Mouse (Mus musculus): ENCODE measurements around the gene Rexo1.

The Rexo1 gene

DNA sequence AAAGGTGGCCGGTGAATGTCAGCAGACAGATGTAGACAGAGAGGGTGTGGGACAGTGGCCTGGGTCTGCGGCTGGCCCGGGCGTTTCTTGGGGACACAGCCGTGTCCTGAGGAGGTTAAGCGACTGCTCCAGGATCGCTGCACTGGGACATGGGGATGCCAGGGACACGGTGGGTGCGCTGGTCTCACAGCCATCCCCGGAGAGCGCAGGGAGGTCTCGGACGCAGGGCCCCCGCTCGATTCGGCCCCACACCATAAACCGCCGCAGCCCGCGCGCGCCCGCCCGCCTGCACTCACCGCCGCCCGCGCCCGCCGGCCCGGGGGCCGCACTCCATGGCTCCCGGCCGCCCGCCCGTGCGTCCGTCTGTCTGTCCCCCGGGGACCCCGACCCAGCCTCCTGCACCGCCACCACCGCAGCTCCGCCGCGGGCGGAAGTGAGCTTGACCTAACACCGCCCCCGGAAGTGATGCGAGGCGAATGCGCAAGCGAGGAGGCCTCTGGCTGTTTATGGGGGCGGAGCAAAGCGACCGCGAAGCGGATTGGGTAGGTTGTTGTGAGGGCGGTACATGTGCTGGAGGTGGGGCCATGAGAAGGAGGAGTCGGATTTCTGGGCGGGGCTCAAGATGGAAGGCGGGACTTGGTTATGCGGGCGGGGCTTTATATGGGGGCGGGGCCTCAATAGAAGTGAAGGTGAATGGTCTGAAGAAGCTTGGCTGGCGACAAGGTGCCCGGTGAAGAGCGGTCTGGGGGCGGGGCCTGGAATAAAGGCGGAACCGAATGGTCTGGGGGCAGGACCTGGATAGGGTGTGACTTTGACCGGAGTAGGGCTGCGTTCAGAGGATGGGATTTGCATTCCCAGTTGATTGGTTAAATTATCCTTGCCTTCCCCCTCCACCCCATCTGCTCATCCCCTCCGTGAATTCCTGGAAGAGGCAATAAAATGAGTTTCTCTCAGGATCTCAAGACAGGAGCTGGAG lies 28.8 kb upstream of the Rexo1 start, which contains the start of gene Abhd17a:
Gene Abhd17a, minus strand, starts transcription at position 463 of the 976 bp plus-strand sequence.
- H3K36me3 ChIP-seq (ENCODE audit: control insufficient read depth, insufficient read depth, low read length, poor library complexity, severe bottlenecking) = no peaks in the 10 kb centered on the region; the same call in 1 of the 2 replicates
- H3K27me3 ChIP-seq (ENCODE audit: control insufficient read depth, insufficient read depth, low read length, poor library complexity, severe bottlenecking) = no peaks in the 10 kb centered on the region
- peak; percentile 99 for DNase-seq (ENCODE audit: low read depth, low spot score)

DNA sequence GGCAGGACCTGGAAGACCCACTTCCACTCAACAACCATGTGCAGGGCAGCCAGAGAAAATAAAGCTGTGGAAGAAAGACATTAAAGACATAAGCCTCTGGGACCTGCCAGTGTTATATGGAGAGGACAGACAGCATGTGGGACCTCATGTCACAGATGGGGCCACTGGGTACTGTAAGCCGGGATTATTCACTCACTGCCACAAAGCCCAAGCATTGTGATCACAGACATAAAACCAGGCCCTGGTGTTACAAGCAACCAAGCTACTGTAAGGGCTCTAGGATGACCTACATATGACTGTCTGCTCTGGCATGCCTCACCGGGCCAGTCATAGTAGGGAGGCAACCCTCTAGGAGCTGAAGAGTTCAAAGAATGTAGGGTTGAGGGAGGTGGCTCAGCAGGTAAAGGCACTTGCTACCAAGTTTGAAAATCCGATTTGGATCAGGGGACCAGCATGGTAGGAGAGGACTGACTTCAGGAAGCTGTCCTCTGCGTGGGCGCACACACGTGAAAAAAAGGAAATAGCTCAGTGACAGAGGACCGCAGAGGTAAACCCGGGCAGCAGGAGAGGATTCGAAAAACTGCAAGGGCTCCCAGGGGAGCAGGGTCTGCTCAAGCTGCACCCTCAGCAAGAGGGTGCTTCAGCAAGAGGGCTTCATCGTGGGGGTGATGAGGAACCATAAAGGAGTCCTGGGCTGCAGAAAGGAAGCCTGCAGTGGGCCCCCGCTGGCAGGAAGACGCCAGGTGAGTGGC lies 27.9 kb upstream of the Rexo1 start:
- peaks cover 3% of the 10 kb centered on the region; the same call in 1 of the 2 replicates for H3K36me3 ChIP-seq (ENCODE audit: control insufficient read depth, insufficient read depth, low read length, poor library complexity, severe bottlenecking)
- no peaks in the 10 kb centered on the region for H3K27me3 ChIP-seq (ENCODE audit: control insufficient read depth, insufficient read depth, low read length, poor library complexity, severe bottlenecking)
- DNase-seq (ENCODE audit: low read depth, low spot score) = peak; percentile 86

- Histone ChIP-seq H3K36me3 (ENCODE audit: control insufficient read depth, insufficient read depth, low read length, poor library complexity, severe bottlenecking) (peaks cover 10% of the 10 kb centered on the region), H3K27me3 (ENCODE audit: control insufficient read depth, insufficient read depth, low read length, poor library complexity, severe bottlenecking) (no peaks in the 10 kb centered on the region)
- no peak for DNase-seq (ENCODE audit: low read depth, low spot score)
These were observed 25.9 kb upstream of the Rexo1 start for GRCm38 (mm10) chr10:80587305-80587657.

- no peak for DNase-seq (ENCODE audit: low read depth, low spot score)
- Histone ChIP-seq H3K27me3 (ENCODE audit: control insufficient read depth, insufficient read depth, low read length, poor library complexity, severe bottlenecking) (no peaks in the 10 kb centered on the region), H3K36me3 (ENCODE audit: control insufficient read depth, insufficient read depth, low read length, poor library complexity, severe bottlenecking) (peaks cover 10% of the 10 kb centered on the region)
These were observed 25.3 kb upstream of the Rexo1 start for GRCm38 (mm10) chr10:80586407-80587304.

GRCm38 (mm10) chr10:80585581-80585980 lies 24.2 kb upstream of the Rexo1 start:
- DNase-seq (ENCODE audit: low read depth, low spot score) = no peak
- peaks cover 10% of the 10 kb centered on the region for H3K36me3 ChIP-seq (ENCODE audit: control insufficient read depth, insufficient read depth, low read length, poor library complexity, severe bottlenecking)
- H3K27me3 ChIP-seq (ENCODE audit: control insufficient read depth, insufficient read depth, low read length, poor library complexity, severe bottlenecking) = no peaks in the 10 kb centered on the region

GRCm38 (mm10) chr10:80584642-80585552 lies 23.5 kb upstream of the Rexo1 start:
- no peak for DNase-seq (ENCODE audit: low read depth, low spot score)
- Histone ChIP-seq H3K27me3 (ENCODE audit: control insufficient read depth, insufficient read depth, low read length, poor library complexity, severe bottlenecking) (no peaks in the 10 kb centered on the region), H3K36me3 (ENCODE audit: control insufficient read depth, insufficient read depth, low read length, poor library complexity, severe bottlenecking) (peaks cover 10% of the 10 kb centered on the region)

DNA sequence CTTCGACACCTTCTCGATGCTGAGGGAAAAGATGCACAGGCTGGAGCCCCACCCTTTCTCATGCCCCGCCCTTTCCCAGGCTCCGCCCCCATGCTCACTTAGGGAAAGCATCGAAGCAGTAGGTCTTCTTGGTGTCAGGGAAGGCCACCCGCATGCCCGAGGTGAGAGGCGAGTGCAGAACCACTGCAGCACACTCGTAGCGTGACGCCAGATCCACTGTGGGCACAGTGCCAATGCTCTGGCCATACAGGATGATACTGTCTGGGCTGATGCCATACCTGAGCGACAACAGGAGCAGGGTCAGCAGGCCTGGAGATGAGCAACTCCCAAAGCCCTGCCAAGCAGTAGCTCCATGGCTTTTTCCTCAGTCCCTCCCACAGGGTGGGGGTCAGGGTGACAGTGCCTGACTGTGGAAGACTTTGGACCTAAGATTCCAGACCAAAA lies 22.7 kb upstream of the Rexo1 start:
- Histone ChIP-seq H3K27me3 (ENCODE audit: control insufficient read depth, insufficient read depth, low read length, poor library complexity, severe bottlenecking) (no peaks in the 10 kb centered on the region), H3K36me3 (ENCODE audit: control insufficient read depth, insufficient read depth, low read length, poor library complexity, severe bottlenecking) (peaks cover 10% of the 10 kb centered on the region)
- DNase-seq (ENCODE audit: low read depth, low spot score) = no peak

- H3K36me3 ChIP-seq (ENCODE audit: control insufficient read depth, insufficient read depth, low read length, poor library complexity, severe bottlenecking) = peaks cover 10% of the 10 kb centered on the region
- DNase-seq (ENCODE audit: low read depth, low spot score) = no peak
- H3K27me3 ChIP-seq (ENCODE audit: control insufficient read depth, insufficient read depth, low read length, poor library complexity, severe bottlenecking) = no peaks in the 10 kb centered on the region
These were observed 21.7 kb upstream of the Rexo1 start for GRCm38 (mm10) chr10:80583047-80583446.

GRCm38 (mm10) chr10:80578911-80579310 lies 17.6 kb upstream of the Rexo1 start:
- H3K36me3 ChIP-seq (ENCODE audit: control insufficient read depth, insufficient read depth, low read length, poor library complexity, severe bottlenecking) = peaks cover 7% of the 10 kb centered on the region
- peak; percentile 94 for DNase-seq (ENCODE audit: low read depth, low spot score)
- H3K27me3 ChIP-seq (ENCODE audit: control insufficient read depth, insufficient read depth, low read length, poor library complexity, severe bottlenecking) = no peaks in the 10 kb centered on the region

GRCm38 (mm10) chr10:80578131-80578750 lies 16.9 kb upstream of the Rexo1 start:
- peaks cover 3% of the 10 kb centered on the region for H3K36me3 ChIP-seq (ENCODE audit: control insufficient read depth, insufficient read depth, low read length, poor library complexity, severe bottlenecking)
- DNase-seq (ENCODE audit: low read depth, low spot score) = peak; percentile 92
- H3K27me3 ChIP-seq (ENCODE audit: control insufficient read depth, insufficient read depth, low read length, poor library complexity, severe bottlenecking) = no peaks in the 10 kb centered on the region

DNA sequence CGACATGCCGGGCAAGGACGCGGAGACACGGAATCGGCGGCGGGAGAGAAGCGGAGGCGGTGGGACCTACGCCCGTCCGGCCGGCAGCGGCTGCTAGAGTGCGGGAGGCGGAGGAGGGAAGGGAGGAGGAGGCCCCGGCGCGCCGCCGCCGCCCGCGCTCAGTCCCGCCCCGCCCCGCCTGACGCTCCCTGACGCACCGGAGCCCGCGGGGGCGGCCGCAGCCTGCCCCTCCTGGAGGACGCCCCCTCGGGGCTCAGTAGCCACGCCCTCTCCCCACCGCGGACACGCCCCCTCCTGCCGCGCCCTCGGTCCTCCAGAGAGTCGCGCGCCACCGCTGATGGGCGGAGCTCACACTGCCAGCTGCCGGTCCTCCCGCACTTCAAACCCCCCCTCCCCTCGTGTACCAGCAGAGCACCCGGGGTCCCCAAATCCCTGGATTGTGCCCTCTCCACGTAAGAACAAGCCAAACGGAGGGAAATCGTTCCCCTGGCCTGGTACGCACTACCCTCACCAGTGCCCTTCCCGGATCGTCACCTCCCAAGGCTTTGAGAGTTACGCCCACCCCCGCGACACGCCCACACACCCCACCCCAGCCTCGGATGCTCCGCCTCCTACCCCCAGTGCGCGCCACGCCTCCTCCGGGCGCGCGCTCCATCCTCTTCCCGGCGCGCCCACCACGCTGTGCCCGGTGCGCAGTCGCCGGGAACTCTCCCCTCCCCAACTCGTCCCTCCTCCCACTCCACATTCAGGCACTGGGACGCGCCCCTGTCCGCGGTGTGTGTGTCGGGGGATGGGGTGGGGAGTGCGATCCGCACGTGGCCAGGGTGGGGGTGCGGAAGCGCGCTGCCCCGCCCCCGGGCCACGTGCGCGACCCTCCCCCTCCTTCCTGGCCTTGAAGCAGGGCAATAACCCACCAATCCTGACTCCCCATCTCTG lies 16.1 kb upstream of the Rexo1 start, which contains the start of gene Klf16:
Gene Klf16, minus strand, starts transcription at position 127 of the 936 bp plus-strand sequence.
- no peaks in the 10 kb centered on the region for H3K27me3 ChIP-seq (ENCODE audit: control insufficient read depth, insufficient read depth, low read length, poor library complexity, severe bottlenecking)
- DNase-seq (ENCODE audit: low read depth, low spot score) = peak; percentile 99
- H3K36me3 ChIP-seq (ENCODE audit: control insufficient read depth, insufficient read depth, low read length, poor library complexity, severe bottlenecking) = peaks cover under 1% of the 10 kb centered on the region; the same call in 1 of the 2 replicates
